Mouse (Mus musculus): ENCODE data around the gene Iqcf1.

DNA sequence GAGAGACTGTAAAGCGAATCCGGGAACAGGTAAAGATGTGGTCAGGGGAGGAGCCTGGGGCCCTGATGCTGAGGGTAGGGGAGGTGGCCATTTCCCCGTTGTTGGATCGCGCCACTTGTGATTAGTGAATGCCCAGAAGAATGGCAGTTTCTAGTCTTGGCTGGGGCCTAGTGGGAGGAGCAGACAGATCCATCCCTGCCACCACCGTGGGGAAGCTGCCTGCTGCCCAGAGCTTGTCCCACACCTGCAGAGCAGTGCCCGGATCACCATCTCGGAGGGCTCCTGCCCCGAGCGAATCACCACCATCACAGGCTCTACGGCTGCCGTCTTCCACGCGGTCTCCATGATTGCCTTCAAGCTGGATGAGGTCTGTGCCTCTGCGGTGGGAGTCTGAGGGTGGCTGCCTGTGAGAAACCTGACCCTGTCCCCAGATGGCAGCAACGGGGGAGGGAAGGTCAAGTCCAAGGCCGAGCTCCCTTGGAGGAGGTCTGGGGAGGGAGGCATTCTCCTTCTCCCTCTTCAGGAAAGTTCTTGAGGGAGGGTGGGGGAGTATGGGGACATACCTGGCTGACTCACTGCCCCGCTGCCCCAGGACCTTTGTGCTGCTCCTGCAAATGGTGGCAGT lies 39.3 kb upstream of the Iqcf1 start:
- no peak for TF ChIP-seq CTCF (IDR thresholded peaks at IDR 0.05; ENCODE audit: low read depth)
- TF ChIP-seq EP300 (optimal IDR thresholded peaks at IDR 0.05) = no peak
